Mouse (Mus musculus) ES-Bruce4 (cell line): ENCODE results near the gene Kif26a. TPM values are rescaled to one million over a fixed set of nuclear protein-coding genes. Genes with fewer than 3 reads are reported as not detected.
A peak's percentile ranks its signal among the peaks of the same experiment; 100 is the strongest.

ENCODE experiments used
- H3K27ac ChIP-seq: 2 replicates; pipeline ENCODE4 v1.5.1; 2012; ENCODE audit warnings: low read length, inconsistent platforms; ENCODE audit not compliant: insufficient read depth
- H3K27me3 ChIP-seq: 2 replicates; pipeline ENCODE4 v1.6.1; 2012; ENCODE audit warnings: mild to moderate bottlenecking, low read length, inconsistent platforms; ENCODE audit not compliant: control insufficient read depth, poor library complexity, insufficient read depth, severe bottlenecking
- H3K36me3 ChIP-seq: 2 replicates; pipeline ENCODE4 v1.6.1; 2012; ENCODE audit warnings: inconsistent platforms, mild to moderate bottlenecking, low read length, moderate library complexity; ENCODE audit not compliant: control insufficient read depth, poor library complexity, insufficient read depth, severe bottlenecking
- H3K4me1 ChIP-seq: one replicate; pipeline ENCODE4 v1.8.1; 2011; ENCODE audit warnings: low read length; ENCODE audit not compliant: control insufficient read depth, insufficient read depth
- H3K4me3 ChIP-seq: 2 replicates; pipeline ENCODE4 v1.5.1; 2011; ENCODE audit warnings: low read depth, mild to moderate bottlenecking, low read length
- H3K9ac ChIP-seq: 2 replicates; pipeline ENCODE4 v1.6.1; 2012; ENCODE audit warnings: low read depth, mild to moderate bottlenecking, inconsistent platforms; ENCODE audit not compliant: poor library complexity, severe bottlenecking
- H3K9me3 ChIP-seq: replicated peaks from 2 replicates; pipeline ENCODE4 v1.6.1; 2012; ENCODE audit warnings: mild to moderate bottlenecking, low read length, inconsistent platforms; ENCODE audit not compliant: control insufficient read depth, poor library complexity, insufficient read depth, severe bottlenecking
- CTCF ChIP-seq: IDR thresholded peaks from one replicate; pipeline ENCODE4 v1.8.1; 2011; ENCODE audit warnings: low read depth, low read length
- EP300 ChIP-seq: IDR thresholded peaks from 2 replicates; pipeline ENCODE4 v1.6.1; 2011; ENCODE audit warnings: low read depth, low read length; ENCODE audit not compliant: insufficient read depth
- POLR2A ChIP-seq: IDR thresholded peaks from one replicate; pipeline ENCODE4 v1.8.1; 2011; ENCODE audit warnings: low read length; ENCODE audit not compliant: insufficient read depth
- polyA plus RNA-seq: library from polyadenylated mRNA; stranded (reverse); fragments of >200 nt; gene quantifications from 2 replicates; pipeline ENCODE4 v1.2.4, GENCODE M21; 2011; ENCODE audit warnings: low read depth; ENCODE audit not compliant: missing spikeins, insufficient read depth, insufficient read length

Kif26a gene
- polyA plus RNA-seq = 3.6 and 3.9 TPM in 2 replicates

GRCm38 (mm10) chr12:112145875-112146651 is at the start of gene Kif26a:
TSS of gene Kif26a (plus strand) at chr12:112146208.
- Histone ChIP-seq H3K4me3 (peak within 1 kb of the TSS; percentile 65), H3K4me1 (peaks cover 1% of the 10 kb centered on the region), H3K9ac (peak within 1 kb of the TSS; percentile 59), H3K9me3 (no peaks in the 10 kb centered on the region), H3K27me3 (peaks cover 15% of the 10 kb centered on the region), H3K36me3 (no peaks in the 10 kb centered on the region), H3K27ac (no peak within 1 kb of the TSS)
- TF ChIP-seq CTCF (peak; percentile 63), POLR2A (peak; percentile 64), EP300 (0 out of 2 replicates have a peak, but pooled peaks have one; percentile 26)

- Histone ChIP-seq H3K4me1 (no peaks in the 10 kb centered on the region), H3K36me3 (no peaks in the 10 kb centered on the region), H3K9ac (no peak overlapping the region), H3K4me3 (no peak overlapping the region), H3K9me3 (no peaks in the 10 kb centered on the region), H3K27me3 (no peaks in the 10 kb centered on the region), H3K27ac (no peak overlapping the region)
- TF ChIP-seq CTCF = no peak
- no peak for TF ChIP-seq POLR2A
- TF ChIP-seq EP300 = no peak
Measured at GRCm38 (mm10) chr12:112096733-112097117, 49.3 kb upstream of the Kif26a start.

GRCm38 (mm10) chr12:112100106-112100505 is 45.9 kb upstream of the Kif26a start:
- Histone ChIP-seq H3K27ac (no peak overlapping the region), H3K27me3 (no peaks in the 10 kb centered on the region), H3K36me3 (no peaks in the 10 kb centered on the region), H3K4me1 (no peaks in the 10 kb centered on the region), H3K9me3 (no peaks in the 10 kb centered on the region), H3K4me3 (no peak overlapping the region), H3K9ac (no peak overlapping the region)
- TF ChIP-seq POLR2A (no peak), EP300 (no peak), CTCF (no peak)

- Histone ChIP-seq H3K27me3 (no peaks in the 10 kb centered on the region), H3K36me3 (no peaks in the 10 kb centered on the region), H3K27ac (no peak overlapping the region), H3K4me3 (no peak overlapping the region), H3K9me3 (no peaks in the 10 kb centered on the region), H3K4me1 (no peaks in the 10 kb centered on the region), H3K9ac (no peak overlapping the region)
- TF ChIP-seq POLR2A (no peak), EP300 (no peak), CTCF (no peak)
Measured at GRCm38 (mm10) chr12:112101045-112101444, 45.0 kb upstream of the Kif26a start.

- Histone ChIP-seq H3K9me3 (no peaks in the 10 kb centered on the region), H3K4me1 (peaks cover 2% of the 10 kb centered on the region), H3K27ac (no peak overlapping the region), H3K36me3 (no peaks in the 10 kb centered on the region), H3K27me3 (no peaks in the 10 kb centered on the region), H3K4me3 (no peak overlapping the region), H3K9ac (no peak overlapping the region)
- TF ChIP-seq CTCF = no peak
Measured at GRCm38 (mm10) chr12:112103179-112103578, 42.8 kb upstream of the Kif26a start.

GRCm38 (mm10) chr12:112104890-112105289 is 41.1 kb upstream of the Kif26a start:
- H3K4me3 ChIP-seq = no peak overlapping the region
- H3K4me1 ChIP-seq = peaks cover 2% of the 10 kb centered on the region
- TF ChIP-seq EP300 (no peak), POLR2A (no peak)
- no peaks in the 10 kb centered on the region for H3K9me3 ChIP-seq
- no peaks in the 10 kb centered on the region for H3K36me3 ChIP-seq
- H3K9ac ChIP-seq = no peak overlapping the region
- H3K27me3 ChIP-seq = no peaks in the 10 kb centered on the region
- no peak overlapping the region for H3K27ac ChIP-seq
